Mouse (Mus musculus): ENCODE measurements around the gene Stat2. TPM values are rescaled to one million over a fixed set of nuclear protein-coding genes. Genes with fewer than 3 reads are reported as not detected.
"Not testable (repeated sequence)": the region's sequence is repeated elsewhere in the genome, so short reads cannot be mapped to it uniquely, and the experiment has no call there.

Gene Stat2
- polyA plus RNA-seq, 1 experiment, result 34.4 TPM

- 79% methylated on average over 10 of the region's 10 CpGs for WGBS
- H3K4me1 ChIP-seq (ENCODE audit: control insufficient read depth, insufficient read depth, low read length), result no peaks in the 10 kb centered on the region
- no peak for TF ChIP-seq POLR2A (IDR thresholded peaks at IDR 0.05; ENCODE audit: borderline replicate concordance, extremely low read depth, low read depth, low read length)
- no peak overlapping the region for H3K4me3 ChIP-seq (replicated peaks; ENCODE audit: extremely low read depth, low read depth, low read length)
- no peak for DNase-seq
These were observed 57.3 kb downstream of the Stat2 start for GRCm38 (mm10) chr10:128327610-128328009.

- not testable (repeated sequence) for H3K4me1 ChIP-seq (ENCODE audit: control insufficient read depth, insufficient read depth, low read length); DNase-seq; H3K4me3 ChIP-seq (replicated peaks; ENCODE audit: extremely low read depth, low read depth, low read length)
- WGBS, result 70% methylated on average over 6 of the region's 6 CpGs
These were observed 62.2 kb downstream of the Stat2 start for GRCm38 (mm10) chr10:128332358-128333249.

- Histone ChIP-seq H3K4me3 (replicated peaks; ENCODE audit: extremely low read depth, low read depth, low read length) (no peak overlapping the region), H3K4me1 (ENCODE audit: control insufficient read depth, insufficient read depth, low read length) (peaks cover 13% of the 10 kb centered on the region)
- TF ChIP-seq POLR2A (IDR thresholded peaks at IDR 0.05; ENCODE audit: borderline replicate concordance, extremely low read depth, low read depth, low read length) (no peak), CTCF (IDR thresholded peaks at IDR 0.05; ENCODE audit: insufficient read depth, low read length) (peak; percentile 55; the same call in 1 of the 2 replicates)
- DNase-seq, result peak; percentile 75
- 2% methylated on average over 4 of the region's 4 CpGs for WGBS
These were observed 65.2 kb downstream of the Stat2 start for GRCm38 (mm10) chr10:128335582-128335981.

- TF ChIP-seq POLR2A (IDR thresholded peaks at IDR 0.05; ENCODE audit: borderline replicate concordance, extremely low read depth, low read depth, low read length) (no peak), CTCF (IDR thresholded peaks at IDR 0.05; ENCODE audit: insufficient read depth, low read length) (no peak)
- peaks cover 13% of the 10 kb centered on the region for H3K4me1 ChIP-seq (ENCODE audit: control insufficient read depth, insufficient read depth, low read length)
- DNase-seq, result no peak
- no peak overlapping the region for H3K4me3 ChIP-seq (replicated peaks; ENCODE audit: extremely low read depth, low read depth, low read length)
- WGBS, result 91% methylated on average over 3 of the region's 3 CpGs
These were observed 65.8 kb downstream of the Stat2 start for GRCm38 (mm10) chr10:128336195-128336594.

- 68% methylated on average over 3 of the region's 3 CpGs for WGBS
- no peak for TF ChIP-seq CTCF (IDR thresholded peaks at IDR 0.05; ENCODE audit: insufficient read depth, low read length)
- no peak for TF ChIP-seq POLR2A (IDR thresholded peaks at IDR 0.05; ENCODE audit: borderline replicate concordance, extremely low read depth, low read depth, low read length)
- Histone ChIP-seq H3K4me1 (ENCODE audit: control insufficient read depth, insufficient read depth, low read length) (peaks cover 13% of the 10 kb centered on the region), H3K4me3 (replicated peaks; ENCODE audit: extremely low read depth, low read depth, low read length) (no peak overlapping the region)
- DNase-seq, result no peak
These were observed 66.2 kb downstream of the Stat2 start for GRCm38 (mm10) chr10:128336597-128336996.

- H3K4me3 ChIP-seq (replicated peaks; ENCODE audit: extremely low read depth, low read depth, low read length), result peak within 1 kb of the TSS; percentile 94
- peak; percentile 96 for DNase-seq
- TF ChIP-seq CTCF (IDR thresholded peaks at IDR 0.05; ENCODE audit: insufficient read depth, low read length) (no peak), POLR2A (IDR thresholded peaks at IDR 0.05; ENCODE audit: borderline replicate concordance, extremely low read depth, low read depth, low read length) (peak; percentile 79; the same call in 1 of the 2 replicates)
- peaks cover 13% of the 10 kb centered on the region for H3K4me1 ChIP-seq (ENCODE audit: control insufficient read depth, insufficient read depth, low read length)
- under 1% methylated on average over 61 of the region's 61 CpGs for WGBS
These were observed 67.2 kb downstream of the Stat2 start, which contains the start of gene Cs for GRCm38 (mm10) chr10:128337306-128338181. Gene Cs, plus strand, starts transcription at chr10:128337734.

- TF ChIP-seq POLR2A (IDR thresholded peaks at IDR 0.05; ENCODE audit: borderline replicate concordance, extremely low read depth, low read depth, low read length) (no peak), CTCF (IDR thresholded peaks at IDR 0.05; ENCODE audit: insufficient read depth, low read length) (no peak)
- Histone ChIP-seq H3K4me1 (ENCODE audit: control insufficient read depth, insufficient read depth, low read length) (peaks cover 13% of the 10 kb centered on the region), H3K4me3 (replicated peaks; ENCODE audit: extremely low read depth, low read depth, low read length) (peak overlapping the region; percentile 94)
- DNase-seq, result no peak
- WGBS, result 13% methylated on average over 5 of the region's 5 CpGs
These were observed 68.1 kb downstream of the Stat2 start for GRCm38 (mm10) chr10:128338415-128338814.

GRCm38 (mm10) chr10:128338948-128339347 lies 68.6 kb downstream of the Stat2 start:
- H3K4me3 ChIP-seq (replicated peaks; ENCODE audit: extremely low read depth, low read depth, low read length), result no peak overlapping the region
- 19% methylated on average over 2 of the region's 2 CpGs for WGBS
- no peak for DNase-seq
- H3K4me1 ChIP-seq (ENCODE audit: control insufficient read depth, insufficient read depth, low read length), result peaks cover 13% of the 10 kb centered on the region
- TF ChIP-seq CTCF (IDR thresholded peaks at IDR 0.05; ENCODE audit: insufficient read depth, low read length) (no peak), POLR2A (IDR thresholded peaks at IDR 0.05; ENCODE audit: borderline replicate concordance, extremely low read depth, low read depth, low read length) (no peak)

GRCm38 (mm10) chr10:128340257-128340656 lies 69.9 kb downstream of the Stat2 start:
- Histone ChIP-seq H3K4me3 (replicated peaks; ENCODE audit: extremely low read depth, low read depth, low read length) (no peak overlapping the region), H3K4me1 (ENCODE audit: control insufficient read depth, insufficient read depth, low read length) (peaks cover 18% of the 10 kb centered on the region)
- 82% methylated on average over 2 of the region's 2 CpGs for WGBS
- no peak for TF ChIP-seq POLR2A (IDR thresholded peaks at IDR 0.05; ENCODE audit: borderline replicate concordance, extremely low read depth, low read depth, low read length)
- 0 out of 2 replicates have a peak, but pooled peaks have one; percentile 27 for TF ChIP-seq CTCF (IDR thresholded peaks at IDR 0.05; ENCODE audit: insufficient read depth, low read length)
- no peak for DNase-seq

Other genes starting within 250 kb of the Stat2 start
- 102 and 113 TPM in 2 replicates for gene Naca, start 235.0 kb upstream of the Stat2 start, polyA plus RNA-seq (2012; rRNA removed)
- gene Ptges3, start 211.6 kb upstream of the Stat2 start, polyA plus RNA-seq (2012; rRNA removed), result 43.8 and 84.2 TPM in 2 replicates
- gene Atp5b, start 187.3 kb upstream of the Stat2 start, polyA plus RNA-seq (2012; rRNA removed), result 1,519 and 1,632 TPM in 2 replicates
- 26.9 and 40.7 TPM in 2 replicates for gene Baz2a, start 179.0 kb upstream of the Stat2 start, polyA plus RNA-seq (2012; rRNA removed)
- gene Rbms2, start 90.3 kb upstream of the Stat2 start, polyA plus RNA-seq (2012; rRNA removed), result 103 and 116 TPM in 2 replicates
- 1.5 and 2.4 TPM in 2 replicates for gene Gls2, start 76.1 kb upstream of the Stat2 start, polyA plus RNA-seq (2012; rRNA removed)
- 5.6 and 9.9 TPM in 2 replicates for gene Spryd4, start 58.8 kb upstream of the Stat2 start, polyA plus RNA-seq (2012; rRNA removed)
- gene Mip, start 44.7 kb upstream of the Stat2 start, polyA plus RNA-seq (2012; rRNA removed), result not detected in 2 replicates
- 7.8 and 7.9 TPM in 2 replicates for gene Timeless, start 38.5 kb upstream of the Stat2 start, polyA plus RNA-seq (2012; rRNA removed)
- 0.08 and 0.27 TPM in 2 replicates for gene Apon, start 16.5 kb upstream of the Stat2 start, polyA plus RNA-seq (2012; rRNA removed)
- 0.32 and 0.75 TPM in 2 replicates for gene Apof, start 1.9 kb upstream of the Stat2 start, polyA plus RNA-seq (2012; rRNA removed)
- 0.08 TPM in 1 of 2 replicates, not detected in the other for gene Il23a, start 28.2 kb downstream of the Stat2 start, polyA plus RNA-seq (2012; rRNA removed)
- 22.8 and 30.7 TPM in 2 replicates for gene Pan2, start 32.8 kb downstream of the Stat2 start, polyA plus RNA-seq (2012; rRNA removed)
- gene Cnpy2, start 51.9 kb downstream of the Stat2 start, polyA plus RNA-seq (2012; rRNA removed), result 32.0 and 55.9 TPM in 2 replicates
- gene Cs, start 67.2 kb downstream of the Stat2 start, polyA plus RNA-seq (2012; rRNA removed), result 95.6 and 150 TPM in 2 replicates
- gene Coq10a, start 98.4 kb downstream of the Stat2 start, polyA plus RNA-seq (2012; rRNA removed), result 28.9 and 48.7 TPM in 2 replicates
- gene Ankrd52, start 106.6 kb downstream of the Stat2 start, polyA plus RNA-seq (2012; rRNA removed), result 24.5 and 31.6 TPM in 2 replicates
- 0.42 TPM in 1 of 2 replicates, not detected in the other for gene Slc39a5, start 130.7 kb downstream of the Stat2 start, polyA plus RNA-seq (2012; rRNA removed)
- gene Nabp2, start 140.9 kb downstream of the Stat2 start, polyA plus RNA-seq (2012; rRNA removed), result 22.1 and 23.4 TPM in 2 replicates
- 24.4 and 25.5 TPM in 2 replicates for gene Rnf41, start 141.1 kb downstream of the Stat2 start, polyA plus RNA-seq (2012; rRNA removed)
- 99.8 TPM in 2 replicates for gene Smarcc2, start 188.7 kb downstream of the Stat2 start, polyA plus RNA-seq (2012; rRNA removed)
- gene Myl6, start 223.6 kb downstream of the Stat2 start, polyA plus RNA-seq (2012; rRNA removed), result 771 and 1,159 TPM in 2 replicates
- gene Myl6b, start 228.1 kb downstream of the Stat2 start, polyA plus RNA-seq (2012; rRNA removed), result 1.9 and 2.0 TPM in 2 replicates